Mouse (Mus musculus): ENCODE data around the gene Tnfrsf18.

Gene Tnfrsf18

DNA sequence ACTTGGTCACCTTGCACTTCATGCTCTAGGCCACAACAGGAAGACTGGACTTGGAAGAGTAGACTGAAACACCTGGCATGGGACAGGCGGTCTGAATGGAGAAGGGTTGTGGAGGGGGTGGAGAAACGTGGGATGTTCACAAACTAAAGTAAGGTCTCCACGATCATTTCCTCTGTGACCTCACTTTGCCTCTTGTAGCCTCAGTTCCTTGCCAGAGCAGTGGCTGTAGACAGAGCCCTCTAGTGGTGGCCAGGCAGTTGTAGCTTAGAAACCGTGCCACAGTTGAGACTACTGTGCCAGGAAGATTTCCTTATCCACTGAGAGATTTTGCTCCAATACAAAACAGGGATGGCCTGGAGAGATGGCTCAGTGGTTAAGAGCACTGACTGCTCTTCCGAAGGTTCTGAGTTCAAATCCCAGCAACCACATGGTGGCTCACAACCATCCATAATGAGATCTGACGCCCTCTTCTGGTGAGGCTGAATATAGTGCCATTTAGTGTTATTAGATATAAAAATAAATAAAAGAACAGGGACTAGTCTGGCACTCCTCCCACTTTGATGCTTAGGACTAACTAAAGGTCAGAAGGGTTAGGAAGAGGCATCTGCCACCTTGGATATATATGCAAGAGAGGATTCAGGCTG lies 7.6 kb downstream of the Tnfrsf18 start:
- peak; percentile 87 for DNase-seq (ENCODE audit: low spot score)

DNA sequence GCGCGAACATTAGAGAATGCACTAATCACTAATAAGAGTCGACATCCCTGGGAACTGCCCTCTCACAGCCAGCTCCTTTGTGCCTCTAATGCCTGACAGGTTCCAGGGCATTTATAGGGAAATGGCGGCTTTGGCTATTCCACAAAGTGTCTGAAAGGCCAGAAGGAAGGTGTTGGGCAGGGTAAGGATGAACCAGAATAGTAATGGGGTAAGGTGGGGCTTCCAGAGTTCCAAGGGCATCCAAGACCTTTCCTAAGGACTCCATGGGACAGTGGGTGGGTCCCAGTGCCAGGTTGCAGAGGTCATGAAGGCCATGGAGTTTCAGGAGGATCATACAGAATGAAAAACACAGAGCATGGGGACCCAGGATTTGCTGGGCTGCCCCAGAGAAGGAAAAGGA lies 8.3 kb downstream of the Tnfrsf18 start:
- no peak for DNase-seq (ENCODE audit: low spot score)

DNA sequence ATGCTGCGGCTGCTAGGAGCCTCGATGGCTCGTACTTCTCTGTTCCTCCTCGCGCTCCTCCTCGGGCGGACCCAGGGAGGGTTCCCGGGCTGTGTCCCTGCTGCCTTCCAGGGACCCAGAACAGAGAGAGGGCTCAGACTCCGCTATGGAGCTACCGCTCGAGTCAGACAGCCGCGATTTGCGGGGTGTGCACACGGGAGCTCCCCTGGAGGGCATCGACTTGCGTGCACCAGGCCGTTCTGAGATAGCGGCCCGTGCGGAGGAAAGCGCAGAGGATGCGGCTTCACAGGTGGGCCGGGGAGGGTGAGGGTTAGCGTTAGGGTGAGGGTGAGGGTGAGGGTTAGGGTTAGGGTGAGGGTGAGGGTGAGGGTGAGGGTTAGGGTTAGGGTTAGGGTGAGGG lies 8.9 kb downstream of the Tnfrsf18 start:
- DNase-seq (ENCODE audit: low spot score): no peak

DNA sequence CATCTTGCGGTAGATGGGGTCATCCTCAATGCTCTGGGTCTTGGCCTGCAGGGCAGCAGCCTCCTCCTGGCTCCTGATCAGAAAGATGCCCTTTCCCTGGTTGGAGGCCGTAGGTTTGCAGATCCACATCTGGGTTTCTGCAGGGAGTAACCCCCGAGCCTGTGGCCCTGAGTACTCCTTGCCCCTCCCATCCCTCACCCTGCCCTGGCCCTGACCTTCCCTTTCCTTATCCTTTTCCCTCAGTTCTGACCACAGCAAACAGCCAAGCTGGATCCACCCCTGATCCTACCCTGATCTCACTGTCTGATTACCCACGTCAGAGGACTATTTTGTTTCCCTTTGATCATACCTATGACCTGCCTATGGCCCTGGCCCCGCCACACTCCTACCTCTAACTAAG lies 18.8 kb downstream of the Tnfrsf18 start:
- no peak for DNase-seq (ENCODE audit: low spot score)

DNA sequence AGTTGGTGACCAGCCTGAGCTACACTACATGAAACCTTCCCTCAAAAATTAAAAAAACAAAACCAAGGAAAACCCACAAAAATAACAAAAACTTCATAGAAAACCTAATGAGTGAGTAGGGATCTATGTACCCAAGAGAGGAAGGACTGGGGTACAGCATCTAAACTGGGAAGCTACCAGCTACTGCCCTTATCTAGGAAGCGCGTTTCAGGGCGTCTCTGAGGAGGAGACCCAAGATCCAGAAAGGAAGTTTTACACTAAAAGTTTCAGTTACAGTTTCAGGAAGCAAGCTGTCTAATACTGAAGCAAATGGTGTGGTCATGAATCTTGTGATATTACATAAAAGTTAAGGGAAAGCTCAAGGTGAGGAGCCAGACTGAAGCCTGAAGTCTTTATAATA lies 23.8 kb downstream of the Tnfrsf18 start:
- no peak for DNase-seq (ENCODE audit: low spot score)

DNA sequence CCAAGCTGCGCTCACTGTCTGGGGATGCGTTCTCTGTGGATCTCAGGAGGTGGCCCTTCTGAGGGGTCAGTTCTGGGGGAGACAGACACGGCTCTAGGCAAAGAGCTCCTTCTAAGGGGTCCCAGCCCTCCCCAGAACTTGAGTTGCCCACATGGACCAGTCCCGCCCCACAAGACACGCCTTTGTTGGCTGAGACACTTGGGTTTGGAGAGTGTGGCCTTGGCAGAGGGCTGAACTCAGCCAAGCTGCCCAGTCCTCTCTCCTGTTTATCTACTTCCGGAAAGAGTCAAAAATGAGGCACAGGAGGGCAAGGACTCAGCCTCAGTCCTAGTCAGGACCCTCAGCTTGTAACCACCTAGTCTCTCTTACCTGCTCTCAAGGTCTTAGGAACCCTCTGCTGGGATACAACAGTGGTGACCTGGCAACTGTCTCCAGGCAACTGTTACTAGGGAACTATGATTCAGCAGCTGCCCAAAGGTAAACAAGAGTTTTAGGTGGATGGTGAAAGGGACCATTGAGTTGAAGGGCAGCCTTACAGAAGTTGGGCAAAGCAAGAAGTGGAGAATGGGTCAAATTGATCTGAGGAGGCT lies 24.5 kb downstream of the Tnfrsf18 start:
- DNase-seq (ENCODE audit: low spot score): no peak

DNA sequence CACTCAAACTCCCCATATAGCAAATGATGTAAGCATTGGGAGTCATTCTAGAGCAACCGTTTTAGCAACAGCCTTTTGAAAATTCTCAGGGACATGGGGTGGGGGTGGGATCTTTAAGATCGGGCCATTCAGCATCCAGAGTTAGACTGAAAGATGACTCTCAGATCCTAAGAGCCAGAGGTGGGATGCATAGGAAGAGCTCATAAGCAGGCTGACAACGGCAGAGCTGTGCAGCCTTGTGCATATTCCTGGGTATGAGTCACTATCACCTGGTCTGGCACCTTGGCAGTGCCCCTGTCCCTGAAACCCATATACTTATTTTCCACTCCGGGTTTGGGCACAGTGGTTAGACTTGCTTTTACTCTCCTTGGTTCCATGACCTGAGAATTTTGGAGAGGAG lies 27.1 kb downstream of the Tnfrsf18 start:
- no peak for DNase-seq (ENCODE audit: low spot score)

DNA sequence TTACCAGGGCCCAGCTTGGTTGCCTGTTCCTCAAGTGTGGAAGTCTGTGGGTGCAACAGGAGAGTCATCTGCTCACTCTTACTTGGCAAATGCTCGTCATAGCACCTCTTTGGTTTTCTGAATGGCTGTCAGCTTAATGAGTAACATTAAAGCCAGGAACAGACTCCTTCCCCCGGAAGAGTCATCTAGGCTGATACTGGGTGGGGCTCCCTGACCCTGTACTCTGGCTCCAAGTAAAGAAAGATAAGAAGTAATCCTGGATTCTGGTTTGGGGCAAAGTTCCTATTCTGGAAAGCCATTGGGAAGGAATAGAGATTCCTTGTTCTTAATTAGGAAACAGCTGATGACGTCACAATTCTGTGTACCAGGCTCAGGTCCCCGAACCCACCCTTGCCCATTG lies 28.2 kb downstream of the Tnfrsf18 start:
- no peak for DNase-seq (ENCODE audit: low spot score)

DNA sequence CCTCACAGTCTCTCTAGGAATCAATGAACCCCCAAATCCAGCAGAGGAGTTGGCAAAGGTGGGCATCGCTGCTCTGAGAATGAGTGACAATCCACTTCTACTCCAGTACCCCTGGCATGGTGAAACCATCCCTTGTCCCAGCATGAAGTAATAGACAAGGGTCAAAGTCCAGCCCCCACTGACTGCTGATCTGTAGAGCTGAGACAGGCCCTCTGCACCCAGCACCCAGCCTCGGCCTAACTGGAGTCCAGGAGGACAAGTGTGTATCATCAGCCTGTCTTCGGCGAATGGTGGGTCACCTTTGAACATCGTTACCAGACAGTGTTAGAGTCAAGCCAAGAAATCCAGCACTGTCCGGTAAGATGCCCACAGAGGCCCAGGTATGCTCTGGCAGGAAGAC lies 28.6 kb downstream of the Tnfrsf18 start:
- DNase-seq (ENCODE audit: low spot score): no peak

DNA sequence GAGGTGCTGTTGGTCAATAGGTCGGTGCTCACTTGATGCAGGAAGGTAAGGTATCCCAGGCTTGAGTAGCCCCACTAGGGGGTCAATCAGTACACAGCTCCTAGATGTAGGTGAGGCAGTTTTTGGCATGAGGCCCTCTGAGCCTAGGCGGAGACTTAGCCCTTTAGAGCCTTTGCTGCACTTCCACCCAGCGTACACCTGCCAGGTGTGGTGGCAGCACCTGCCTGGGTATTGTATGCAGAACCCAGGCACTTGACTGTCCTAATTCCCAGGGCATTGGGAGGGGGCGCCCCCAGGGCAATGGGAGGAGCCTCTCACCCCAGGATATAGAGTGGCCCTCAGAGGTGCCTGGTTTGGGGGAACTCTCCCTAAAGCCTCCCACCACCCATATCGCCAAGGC lies 29.2 kb downstream of the Tnfrsf18 start:
- DNase-seq (ENCODE audit: low spot score): no peak

DNA sequence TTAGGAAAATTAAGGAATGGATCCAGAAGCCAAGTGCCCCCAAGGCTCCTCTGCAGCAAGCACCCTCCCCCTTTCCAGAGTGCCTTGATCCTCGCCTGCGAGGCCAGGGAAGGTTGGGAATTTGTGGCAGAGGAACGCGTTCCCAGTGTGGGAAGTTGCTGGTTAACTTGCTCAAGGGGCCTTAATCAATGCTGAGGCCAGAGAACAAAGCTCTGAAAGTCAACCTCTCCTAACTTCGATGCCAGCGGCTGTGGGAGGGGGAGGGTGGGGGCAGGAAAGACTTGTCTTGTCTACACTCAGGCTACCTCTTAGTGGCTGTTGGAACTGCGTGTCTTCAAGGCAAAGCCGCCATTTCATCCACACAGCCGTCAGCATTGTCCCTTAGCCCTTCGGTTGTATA lies 31.7 kb downstream of the Tnfrsf18 start:
- DNase-seq (ENCODE audit: low spot score): no peak

DNA sequence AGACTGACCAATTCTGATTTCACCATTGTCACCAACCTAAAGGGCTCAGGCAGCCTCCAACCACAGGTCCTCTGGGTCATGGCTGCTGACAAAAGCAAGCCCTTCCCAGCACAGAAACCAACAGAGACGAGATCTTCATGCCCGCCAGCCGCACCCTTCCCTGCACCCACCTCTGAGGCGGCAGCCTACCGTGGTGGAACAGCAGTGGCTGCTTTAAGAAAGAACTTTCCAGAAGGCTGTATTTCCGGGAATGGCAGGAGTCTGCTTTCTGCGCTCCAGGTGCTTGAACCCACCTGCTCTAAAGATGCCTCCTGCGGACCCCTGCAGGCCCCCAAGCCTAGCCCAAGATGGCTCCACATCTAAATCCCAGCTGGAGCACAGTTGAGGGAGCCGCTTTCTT lies 32.9 kb downstream of the Tnfrsf18 start:
- no peak for DNase-seq (ENCODE audit: low spot score)

DNA sequence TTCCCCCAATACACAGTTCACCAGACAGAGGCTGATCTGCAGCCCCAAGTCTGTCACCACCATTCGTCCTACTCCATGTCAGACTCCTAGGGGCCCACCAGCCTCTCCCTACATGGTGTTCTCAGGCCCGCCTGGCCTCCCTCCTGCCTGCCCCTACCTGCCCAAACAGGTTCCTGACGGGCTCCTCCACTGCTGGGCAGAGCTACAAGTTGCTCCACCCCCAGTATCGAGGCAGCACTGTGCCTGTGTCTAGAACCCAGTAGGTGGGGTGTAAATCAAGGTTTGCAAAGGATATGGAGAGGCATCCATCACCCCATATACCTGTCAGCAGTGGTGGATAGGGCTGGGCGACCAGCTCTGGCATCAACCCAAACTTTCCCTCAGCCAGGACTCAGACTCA lies 33.3 kb downstream of the Tnfrsf18 start, which contains the start of gene Ttll10:
Gene Ttll10, minus strand, starts transcription at position 154 of the 400 bp plus-strand sequence.
- DNase-seq (ENCODE audit: low spot score): no peak

DNA sequence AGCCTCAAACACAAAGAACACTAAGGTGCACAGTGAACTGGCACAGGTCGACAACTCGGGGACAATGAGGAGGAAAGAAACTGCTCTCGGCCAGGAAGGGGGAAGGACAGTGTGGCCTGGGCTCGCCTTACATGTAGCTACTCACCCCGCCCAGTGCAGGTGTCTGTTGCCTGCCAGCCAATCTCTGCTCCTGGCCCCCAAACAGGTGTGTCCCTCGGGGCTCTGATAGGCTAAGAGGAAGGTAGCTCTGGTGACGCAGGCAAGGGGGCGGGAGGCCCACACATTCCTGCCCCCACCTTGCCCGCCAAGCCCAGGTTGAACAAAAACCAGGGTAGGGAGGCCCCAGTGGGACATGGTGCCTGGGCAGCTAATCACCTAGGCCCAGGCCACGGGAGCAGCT lies 33.7 kb downstream of the Tnfrsf18 start:
- DNase-seq (ENCODE audit: low spot score): no peak

DNA sequence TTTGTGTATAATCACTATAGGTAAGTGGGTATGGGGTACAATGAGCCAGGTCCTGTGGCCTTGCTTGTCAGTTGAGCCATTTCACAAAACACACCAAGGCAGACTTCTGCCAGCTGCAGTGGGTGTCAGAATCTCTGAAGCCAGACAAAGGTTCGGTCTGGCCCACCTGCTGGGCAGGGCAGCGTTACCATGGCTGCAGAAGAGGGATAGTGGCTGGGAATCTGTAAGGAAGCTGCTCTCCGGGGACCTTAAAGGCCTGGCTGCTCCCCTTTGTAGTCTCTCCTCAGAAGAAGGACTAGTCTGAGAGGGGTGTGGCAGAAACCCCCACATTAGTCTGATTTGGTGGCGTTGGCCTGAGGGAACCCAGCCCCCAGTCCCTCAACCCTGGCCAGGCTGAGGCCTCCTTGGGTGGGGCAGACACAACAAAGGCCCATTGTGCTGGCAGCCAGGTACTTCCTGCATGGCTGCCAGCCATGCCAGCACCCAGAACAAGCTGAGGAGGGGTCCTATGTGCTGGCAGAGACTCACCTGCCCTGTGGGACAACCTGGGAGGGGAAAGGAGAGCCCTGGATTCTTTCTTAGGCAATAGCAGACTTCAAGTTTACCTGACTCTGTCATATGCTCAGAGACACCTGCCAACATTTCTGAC lies 38.0 kb downstream of the Tnfrsf18 start:
- DNase-seq (ENCODE audit: low spot score): no peak

DNA sequence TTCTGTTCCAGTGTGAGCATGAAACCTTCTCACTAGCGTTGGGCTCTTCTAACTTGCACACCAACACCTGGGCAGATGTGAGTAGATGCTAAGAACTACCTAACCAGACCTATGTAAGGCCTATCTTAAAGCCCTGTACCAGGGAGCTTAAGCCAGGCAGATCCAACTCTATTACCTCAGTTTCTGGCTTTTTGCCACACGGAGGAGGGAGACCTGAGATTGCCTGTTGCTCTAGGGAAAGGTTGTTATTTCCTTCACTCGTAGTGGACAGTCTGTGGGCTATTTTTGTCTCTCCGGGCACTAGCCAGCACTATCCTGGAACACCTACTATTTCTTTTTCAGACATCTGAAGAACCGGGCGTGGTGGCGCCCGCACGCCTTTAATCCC lies 38.5 kb downstream of the Tnfrsf18 start:
- DNase-seq (ENCODE audit: low spot score): no peak

DNA sequence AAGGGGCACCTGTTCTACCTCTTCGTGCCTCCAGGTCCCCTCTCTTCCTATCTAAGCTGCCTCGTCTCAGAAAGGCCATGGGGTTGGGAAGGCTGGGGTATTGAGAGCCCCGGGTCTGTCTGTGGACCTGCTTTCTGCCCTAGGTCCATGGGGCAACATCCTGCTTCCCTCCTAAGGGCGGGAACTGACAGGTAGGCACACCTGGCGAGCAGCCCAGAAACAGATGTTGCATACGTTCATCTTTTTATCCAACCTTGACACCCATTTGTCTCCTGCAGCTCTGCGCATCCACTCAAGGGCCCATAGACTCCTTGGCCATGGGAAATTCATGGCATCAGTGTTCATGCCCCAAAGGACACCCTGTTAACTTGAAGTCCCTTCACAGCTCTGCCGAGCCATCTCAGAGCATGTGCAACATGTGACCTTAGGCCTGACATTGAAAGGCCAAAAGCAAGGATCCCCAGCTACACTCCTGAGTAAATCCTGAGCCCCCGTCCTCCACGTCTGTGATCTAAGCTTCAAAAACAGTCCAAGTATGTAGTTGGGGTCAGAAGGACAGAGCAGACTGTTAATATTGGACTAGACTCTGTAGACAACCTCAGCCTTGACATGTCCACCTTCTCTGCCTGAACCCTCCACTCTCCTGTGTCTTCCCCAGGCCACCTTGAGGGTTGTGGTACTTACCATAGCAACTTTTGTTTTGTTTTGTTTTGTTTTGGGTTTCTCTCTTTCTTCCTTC lies 39.4 kb downstream of the Tnfrsf18 start:
- no peak for DNase-seq (ENCODE audit: low spot score)

DNA sequence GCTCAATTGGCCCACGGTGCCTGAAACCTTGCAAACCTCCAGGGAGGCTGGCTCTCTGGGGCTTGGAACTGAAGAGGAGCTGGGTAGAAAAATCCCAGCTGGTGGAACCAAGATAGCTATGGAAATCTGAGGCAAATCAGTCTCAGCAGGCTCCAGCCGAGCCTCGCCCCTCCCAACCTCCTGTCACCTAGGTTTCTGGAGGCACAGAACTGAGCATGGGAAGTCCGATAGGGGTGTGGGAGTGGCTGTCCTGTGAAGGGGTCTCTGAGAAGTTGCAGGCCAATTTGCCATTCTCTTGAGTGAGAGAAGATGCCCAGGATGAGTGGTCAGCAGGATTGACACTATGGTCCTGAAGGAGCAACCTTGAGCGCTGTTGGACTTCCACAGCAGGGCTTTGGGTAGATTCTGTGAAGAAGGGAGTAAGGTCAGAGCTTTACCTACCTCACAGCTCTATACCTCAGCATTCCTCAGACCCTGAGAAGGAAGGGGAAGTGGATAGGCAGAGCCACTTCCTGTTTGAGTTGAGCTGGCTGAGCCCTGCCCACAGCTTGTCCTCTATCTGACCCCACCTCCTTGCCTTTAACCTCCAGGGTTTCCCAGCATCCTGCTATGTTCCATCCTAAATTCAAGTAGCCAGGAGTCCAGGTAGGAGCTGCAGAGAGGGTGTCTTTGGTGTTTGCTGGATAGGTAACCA lies 41.4 kb downstream of the Tnfrsf18 start:
- DNase-seq (ENCODE audit: low spot score): no peak

DNA sequence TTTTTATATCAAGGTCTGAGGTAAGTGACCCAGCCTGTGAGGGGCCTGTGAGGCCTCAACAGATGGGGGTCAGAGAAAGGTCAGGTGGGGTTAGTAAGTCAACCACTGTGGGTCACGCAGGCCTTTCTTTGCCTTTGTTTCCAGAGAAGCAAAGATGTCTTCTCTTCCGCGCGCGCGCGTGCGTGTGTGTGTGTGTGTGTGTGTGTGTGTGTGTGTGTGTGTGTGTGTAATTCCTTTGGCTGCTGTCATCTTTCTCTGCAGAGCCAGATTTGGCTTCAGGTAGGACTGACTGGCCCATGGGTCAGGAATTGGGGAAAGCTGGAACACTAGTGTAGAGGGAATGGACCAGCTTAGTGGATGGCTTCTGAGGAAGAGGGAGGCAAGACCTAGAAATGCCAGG lies 43.7 kb downstream of the Tnfrsf18 start:
- no peak for DNase-seq (ENCODE audit: low spot score)

DNA sequence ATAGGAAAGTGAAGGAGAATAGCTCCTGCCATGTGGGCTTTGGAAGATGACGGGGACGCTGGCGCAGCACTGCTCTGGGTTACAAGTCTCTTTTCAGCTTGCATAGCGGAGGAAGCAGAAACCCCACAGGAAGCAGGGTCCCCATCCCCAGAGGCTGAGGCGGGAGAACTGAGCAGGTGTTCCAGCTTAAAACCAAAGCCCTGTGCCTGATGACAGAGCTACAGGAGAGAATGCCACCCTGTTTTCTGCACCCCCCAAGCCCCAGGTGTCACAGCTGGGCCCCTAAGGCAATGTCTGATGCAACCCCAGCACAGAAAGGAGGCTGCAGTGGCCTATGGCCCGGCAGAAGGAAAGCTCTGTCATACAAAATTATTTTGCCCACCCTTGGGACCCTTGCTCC lies 44.3 kb downstream of the Tnfrsf18 start:
- DNase-seq (ENCODE audit: low spot score): no peak

DNA sequence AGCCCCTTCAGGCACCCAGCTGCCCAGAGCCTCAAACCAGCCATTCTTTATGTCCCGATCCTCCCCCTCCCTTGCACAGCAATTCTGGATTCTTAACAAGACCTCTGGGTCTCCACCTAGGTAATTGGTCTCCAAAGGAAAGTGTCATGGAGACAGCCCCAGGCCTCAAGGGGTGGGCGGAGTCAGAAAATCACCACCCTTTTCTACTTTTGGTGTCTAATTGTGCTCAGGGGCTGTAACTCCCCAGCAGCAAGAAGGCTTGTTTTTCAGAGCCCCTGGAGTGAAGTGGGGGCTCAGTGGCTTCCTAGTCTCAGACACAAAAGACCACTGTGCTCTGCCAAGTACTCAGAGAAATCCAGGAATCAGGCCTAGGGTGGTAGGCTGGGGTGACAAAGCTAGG lies 44.8 kb downstream of the Tnfrsf18 start:
- DNase-seq (ENCODE audit: low spot score): no peak

DNA sequence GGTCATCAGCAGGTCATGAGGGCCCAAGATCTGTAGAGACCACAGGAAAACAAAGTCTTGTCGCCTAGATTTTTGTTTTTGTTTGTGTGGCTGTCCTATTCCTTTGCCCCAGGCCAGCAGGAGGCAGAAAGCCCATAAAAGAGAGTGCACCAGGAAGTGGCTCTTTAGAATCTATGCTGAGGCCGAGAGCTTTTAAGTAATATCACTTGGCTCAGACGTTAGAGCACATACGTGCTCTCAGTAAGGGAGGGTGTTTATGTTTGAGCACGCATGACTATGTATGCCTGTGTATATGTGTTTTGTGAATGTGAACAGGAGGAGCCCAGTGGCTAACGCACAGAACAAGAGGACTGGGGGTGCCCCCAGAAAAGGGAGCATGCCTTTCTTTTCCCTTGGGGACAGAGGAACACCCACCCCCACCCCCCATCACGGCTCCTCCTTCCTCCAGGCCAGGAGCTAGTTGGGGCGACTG lies 51.0 kb downstream of the Tnfrsf18 start:
- no peak for DNase-seq (ENCODE audit: low spot score)

Measured in adipocyte (in vitro differentiated cells).